Mouse (Mus musculus) left cerebral cortex, adult 8-10 months (tissue): Measurements from ENCODE around the gene Foxa2. TPM values are rescaled to one million over a fixed set of nuclear protein-coding genes. Genes with fewer than 3 reads are reported as not detected.

Experiments
- DNase-seq, 2 experiments: peaks; one replicate each; pipeline ENCODE4 v3.0.0; 2022; ENCODE audit warnings: low spot score in 2 of 2
- total RNA-seq, 4 experiments: library from RNA; stranded (reverse); gene quantifications; 2 replicates each; pipeline ENCODE4 v1.2.4; 2022

Gene Foxa2
- total RNA-seq, 4 experiments from 2014 or later, result not detected

DNA sequence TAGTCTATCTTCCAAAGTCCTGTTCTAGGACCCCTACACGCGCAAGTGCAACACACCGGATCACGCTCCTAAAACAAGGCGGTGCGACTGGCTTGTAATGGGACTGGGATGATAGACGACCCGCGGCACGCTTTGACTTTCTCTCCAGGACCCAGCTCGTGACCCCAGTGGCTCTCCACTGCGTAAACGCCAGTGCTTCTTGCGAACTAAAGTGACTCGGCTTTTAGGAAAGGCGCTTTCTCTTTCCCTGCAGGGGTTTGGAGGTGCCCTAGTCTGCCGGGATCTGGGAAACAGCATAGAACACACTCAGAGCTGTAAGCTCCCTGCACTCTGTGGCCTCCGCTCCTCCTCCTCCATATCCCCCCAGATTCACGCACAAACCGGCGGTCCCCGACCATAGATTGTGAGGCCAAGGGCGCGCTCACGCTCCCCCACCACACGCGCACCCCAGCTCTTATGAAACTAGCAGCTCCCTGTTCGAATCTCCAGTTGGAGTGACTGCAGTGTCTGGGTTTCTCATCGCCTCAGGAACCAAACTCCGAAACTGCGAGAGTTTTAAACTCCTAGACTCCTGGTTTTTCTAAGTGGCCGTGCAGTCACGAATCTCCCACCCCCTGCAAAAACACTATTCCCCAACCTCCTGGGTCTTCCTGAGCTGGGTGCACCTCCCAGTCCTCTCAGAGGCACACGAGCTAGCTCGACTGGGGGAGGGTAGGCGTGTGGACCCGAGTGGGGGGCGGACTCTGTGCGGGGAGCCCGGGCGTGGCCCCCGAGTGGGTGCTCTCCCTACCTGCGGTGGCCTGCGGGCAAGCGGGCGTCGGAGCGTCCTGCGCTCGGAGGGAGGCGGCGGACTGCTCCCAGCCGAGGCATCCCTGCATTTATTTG, 7.2 kb downstream of the Foxa2 start:
- DNase-seq, result no peak

DNA sequence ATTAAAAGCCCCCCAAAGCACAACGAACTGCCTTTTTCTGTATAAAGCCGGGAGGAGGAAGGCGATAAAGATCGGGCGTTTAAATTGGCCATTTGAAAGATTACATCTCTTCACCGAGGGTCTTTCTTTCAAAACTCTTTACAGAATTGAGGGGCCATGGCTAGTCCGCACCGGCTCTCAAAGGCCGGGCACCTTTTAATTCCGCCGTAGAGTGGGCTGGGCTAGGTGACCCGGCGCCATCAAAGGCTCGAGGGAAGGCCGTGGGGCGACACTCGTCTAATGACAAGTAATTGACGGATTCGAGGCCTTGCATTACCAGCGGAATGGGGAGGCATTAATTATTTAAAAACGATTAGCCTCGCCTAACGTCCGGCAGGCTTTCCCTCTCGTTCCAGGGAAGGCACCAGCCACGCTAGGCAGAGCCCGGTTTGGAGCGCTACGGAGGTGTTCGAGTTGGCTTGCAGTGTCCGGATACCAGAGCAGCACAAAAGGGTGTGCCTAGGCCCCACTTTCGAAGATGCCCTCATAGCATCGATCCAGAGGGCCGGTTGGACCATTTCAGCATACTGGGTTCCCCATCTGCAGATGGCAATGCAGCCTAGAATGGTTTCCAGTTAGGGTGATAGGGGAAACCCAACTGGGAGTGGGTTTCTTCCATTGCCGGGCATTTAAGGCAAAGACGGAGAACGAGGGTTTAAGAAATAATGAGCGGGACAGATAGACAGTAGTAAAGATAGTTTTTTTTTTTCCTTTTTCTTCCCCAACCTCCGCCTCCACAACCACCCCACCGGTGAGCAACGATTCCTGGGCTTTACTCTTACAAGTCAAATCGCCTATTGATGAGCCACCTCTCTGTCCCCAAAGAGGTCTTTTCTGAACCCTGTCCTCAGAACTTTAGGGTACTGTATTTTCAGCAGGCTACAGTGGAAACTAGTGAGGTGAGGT, 8.1 kb downstream of the Foxa2 start:
- no peak for DNase-seq

DNA sequence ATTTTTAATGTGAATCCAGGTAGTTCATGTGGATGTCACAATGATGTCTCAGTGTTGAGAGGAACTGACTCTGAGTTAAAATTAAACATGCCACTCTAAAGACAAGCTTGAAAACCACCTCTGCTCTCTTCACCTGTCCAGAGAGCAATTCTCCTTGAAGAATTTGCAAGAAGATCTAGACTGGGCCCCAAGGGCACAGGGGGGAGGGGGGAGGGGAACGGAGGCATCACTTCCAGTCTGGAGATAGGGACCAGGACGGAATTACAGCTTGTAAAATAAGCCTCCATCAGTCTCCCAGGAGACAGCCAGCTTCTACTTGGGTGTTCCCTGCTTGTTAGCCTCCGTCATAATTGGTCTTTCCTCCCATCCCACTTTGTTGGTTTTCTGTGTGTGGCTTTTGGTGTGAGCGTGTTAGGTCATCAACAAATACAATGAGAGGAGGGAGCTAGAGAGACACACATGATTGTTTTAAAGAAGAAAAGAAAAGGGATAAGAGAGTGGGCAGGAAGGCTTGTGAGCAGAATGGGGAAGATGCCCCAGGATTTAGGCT, 10.1 kb downstream of the Foxa2 start:
- no peak for DNase-seq

DNA sequence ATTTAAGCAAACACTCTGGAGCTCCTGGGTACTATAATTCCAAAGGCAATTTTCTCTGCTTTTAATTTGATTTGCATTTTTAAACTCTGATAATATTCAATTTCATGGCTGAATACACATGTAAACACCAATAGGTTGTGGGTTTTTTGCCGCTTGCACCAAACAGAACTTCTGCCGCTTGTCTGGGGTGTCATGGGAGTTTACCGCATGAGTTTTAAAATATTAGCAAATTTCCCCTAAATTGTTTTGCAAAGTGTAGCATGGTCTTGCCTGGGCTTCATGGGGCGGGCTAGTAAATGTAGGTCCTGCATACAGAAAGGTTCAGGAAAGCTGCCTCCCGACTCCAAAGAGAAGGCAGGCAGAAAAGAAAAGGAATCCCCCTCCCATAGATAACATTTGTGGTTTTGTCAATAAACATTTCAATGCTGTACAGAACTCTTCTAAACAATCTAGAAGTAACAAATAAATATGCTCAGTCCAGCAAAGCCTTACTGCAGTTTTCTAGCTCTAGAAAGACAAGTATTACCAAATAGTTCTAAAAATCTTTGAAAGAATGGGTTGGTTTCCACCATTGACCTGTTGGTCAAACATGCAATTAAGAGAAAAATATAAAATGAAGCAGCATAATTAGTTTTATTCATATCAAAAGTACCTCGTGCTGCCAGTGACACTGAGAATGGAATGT, 15.6 kb downstream of the Foxa2 start:
- no peak for DNase-seq

DNA sequence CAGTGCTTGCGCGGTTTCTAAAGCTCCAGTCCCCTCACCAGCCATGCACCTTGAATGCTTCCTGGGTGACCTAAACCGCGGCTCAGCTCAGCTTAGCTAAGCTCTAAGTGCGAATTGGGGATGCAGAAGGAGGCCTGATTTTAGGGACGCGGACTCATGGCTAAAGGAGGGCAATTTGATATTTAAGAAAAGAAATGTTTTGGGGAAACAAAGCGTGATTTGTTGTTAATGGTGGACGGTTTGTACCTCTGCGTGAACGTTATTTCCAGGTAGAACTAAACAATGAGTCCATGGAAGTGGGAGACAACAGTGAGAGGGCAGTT, 16.2 kb downstream of the Foxa2 start:
- DNase-seq, result no peak

DNA sequence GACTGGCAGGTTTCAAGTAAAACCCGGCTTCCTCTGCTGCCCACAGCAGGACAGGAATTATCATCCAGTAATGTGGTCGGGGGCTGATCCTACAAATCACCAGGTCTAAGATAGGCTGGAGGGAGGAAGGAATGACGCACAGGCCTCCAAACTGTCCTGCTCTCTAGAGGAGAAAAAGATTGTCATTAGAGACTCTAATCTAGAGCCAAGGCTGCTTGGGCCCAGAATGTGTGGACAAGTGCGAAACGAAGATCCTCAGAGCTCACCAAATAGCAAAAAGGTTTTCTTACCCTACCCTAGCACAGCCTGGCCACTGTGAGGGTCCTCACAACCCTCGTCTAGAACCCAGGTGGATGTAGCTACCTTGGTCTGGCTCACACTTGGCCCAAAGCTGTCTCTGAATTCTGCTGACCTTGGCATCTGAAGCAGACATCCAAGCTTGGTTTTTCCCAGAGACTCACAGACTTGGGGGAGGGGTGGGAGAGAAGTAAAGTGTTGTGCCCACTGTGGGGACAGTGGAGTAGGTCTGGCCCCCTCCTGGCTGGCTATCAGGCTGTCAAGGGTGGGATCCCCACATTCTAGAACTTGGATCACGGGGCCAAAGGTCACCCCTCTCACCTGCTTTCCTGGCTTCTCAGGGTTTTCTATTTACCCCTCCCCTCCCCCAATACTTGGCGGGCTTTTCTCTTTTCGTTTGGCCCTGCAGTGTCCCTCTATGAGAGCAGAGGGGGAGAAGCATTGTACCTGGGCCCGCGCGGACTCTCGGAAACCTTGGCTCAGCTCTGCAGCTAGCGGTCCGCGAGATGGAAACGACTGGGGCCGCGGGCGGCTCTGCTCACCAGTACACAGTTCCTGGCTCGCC, 16.8 kb downstream of the Foxa2 start:
- DNase-seq, result no peak

DNA sequence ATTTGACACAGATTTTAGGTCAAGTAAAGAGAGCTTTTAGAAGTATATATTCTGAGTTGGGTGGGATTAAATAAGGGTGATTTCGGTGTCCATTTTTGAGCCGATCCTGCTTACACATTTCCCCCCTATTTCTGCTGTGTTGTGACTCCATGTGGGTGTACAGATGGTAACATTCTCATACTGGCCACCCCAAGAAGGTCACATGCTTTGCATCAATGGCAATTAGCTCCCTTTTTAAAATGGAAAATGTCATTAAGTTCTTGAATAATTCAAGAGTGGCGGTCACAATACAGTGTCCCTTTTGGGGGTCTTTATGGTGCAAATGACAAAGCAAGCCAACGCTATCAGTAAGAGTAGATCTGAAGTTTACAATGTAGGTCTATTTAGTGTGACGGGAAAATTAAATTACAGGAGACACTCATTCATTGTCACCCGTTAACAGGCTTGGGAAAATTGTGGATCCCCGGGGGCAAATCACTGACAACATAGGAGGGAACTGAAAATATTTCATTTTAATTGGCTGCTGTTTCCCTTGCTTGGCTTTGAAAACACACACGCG, 17.6 kb downstream of the Foxa2 start:
- no peak for DNase-seq

DNA sequence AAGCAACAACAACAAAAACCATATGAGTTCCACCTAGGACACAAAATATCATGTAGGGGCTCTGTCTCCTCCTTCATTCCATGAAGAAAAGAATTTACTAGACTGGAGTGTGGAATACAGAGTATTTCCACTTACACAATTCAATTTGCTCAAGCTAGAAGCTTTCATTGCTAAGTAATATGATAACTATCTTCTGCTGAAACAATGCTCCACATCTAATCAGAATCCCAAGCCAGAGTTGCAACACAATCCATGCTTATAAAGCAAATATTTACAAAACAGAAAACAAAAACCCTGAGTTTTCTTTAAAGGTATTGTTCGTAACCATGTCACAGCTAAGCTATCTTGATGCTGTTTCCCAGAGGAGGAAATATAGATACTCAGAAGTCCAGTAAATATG, 20.4 kb downstream of the Foxa2 start:
- DNase-seq, result no peak

DNA sequence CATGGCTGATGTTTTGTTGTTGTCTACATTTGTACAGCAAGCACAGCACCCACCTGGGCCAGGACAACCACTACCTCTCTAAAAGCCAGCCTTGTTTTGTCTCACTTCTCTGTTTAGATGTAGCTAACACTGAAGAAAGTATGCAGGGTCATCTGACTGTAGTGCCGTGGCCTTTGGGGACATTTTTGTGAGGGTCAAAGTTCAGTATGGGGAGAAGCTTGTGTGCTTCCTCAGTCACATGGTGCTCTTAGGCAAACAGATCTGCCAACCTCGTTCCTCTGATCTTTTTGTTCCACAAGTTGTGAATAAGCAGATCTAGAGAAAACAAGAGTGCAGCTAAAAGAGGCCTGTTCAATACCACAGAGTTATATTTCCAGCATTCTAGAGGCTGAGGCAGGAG, 21.3 kb downstream of the Foxa2 start:
- DNase-seq, result no peak

DNA sequence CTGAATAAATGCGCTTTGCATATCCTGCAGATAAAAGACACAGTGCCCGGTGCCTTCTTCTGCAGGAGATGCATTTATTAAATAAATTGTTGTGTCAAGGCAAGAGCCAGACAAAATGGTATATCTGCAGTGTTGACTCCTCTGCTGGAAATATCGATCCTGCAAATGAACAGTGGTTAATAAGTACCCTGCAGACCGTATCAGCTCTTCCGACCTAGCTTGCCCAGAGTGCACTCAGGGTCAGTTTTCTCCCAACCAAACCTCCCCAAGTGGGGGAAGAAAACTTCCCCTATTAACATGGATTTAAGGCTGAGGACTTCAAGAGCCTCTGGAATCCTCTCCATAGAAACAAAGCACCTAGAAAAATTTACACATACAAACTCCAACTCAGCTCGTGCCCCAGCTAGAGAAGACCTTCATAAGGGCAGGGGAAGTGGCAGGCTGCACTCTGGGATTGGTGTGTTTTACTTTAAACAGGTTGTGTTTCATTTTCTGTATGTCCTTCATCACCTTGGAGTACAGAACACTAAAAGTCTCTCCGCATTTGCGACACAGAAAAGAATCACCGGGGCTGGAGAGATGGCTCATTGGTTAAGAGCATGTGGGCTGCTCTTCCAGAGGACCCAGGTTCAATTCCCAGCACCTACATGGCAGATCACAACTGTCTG, 22.4 kb downstream of the Foxa2 start:
- DNase-seq, result no peak

DNA sequence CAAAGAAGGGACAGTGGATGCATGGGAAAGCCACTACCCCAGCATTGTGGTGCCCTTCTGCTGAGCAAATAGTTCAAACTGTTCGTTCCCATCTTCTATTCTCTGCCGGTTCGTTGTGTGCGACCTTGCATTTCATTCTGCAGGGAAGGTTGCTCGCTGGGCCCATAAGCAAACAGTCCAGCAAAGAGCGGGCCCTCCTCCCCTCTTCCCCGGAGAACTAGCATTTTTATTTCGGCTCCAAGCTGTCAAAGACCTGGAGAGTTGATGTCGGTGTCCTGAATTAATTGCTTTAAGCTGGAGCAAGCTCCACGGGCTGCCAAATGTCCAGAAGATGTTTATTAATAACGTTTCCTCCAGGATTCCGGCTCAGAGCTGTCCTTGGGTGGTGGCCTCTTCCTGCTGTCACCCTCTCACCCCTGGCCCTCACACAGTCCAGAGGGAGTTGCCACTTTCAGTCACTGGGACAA, 23.4 kb downstream of the Foxa2 start:
- DNase-seq, result no peak

DNA sequence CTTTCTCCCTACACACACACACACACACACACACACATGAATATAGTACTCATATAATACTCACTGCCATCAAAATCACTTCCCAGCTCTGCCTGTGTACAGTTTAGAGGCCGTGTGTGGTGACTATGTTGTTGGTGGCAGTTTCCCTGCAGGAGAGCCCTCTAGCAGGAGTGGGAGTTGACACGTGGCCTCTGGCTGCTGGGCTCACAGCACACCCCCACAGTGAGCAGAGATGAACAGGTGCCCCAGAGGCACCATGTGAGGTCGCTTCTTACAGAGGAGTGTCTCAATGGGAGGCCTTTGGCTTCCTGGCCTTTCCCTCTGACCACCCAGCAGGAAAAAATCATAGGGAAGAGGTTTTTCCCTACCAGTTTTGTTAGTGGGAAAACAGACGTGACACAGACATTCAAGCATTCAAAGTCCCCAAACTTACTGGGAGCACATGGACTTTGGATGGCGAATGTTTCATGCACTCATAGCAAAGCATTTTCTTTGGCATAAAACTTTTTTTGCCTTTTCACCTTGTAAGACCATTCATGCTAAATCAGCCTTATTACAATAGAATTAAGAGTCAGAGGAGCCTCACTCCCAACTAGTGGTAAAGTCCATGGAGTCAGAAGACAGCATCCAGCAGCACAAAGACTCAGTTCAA, 24.7 kb downstream of the Foxa2 start:
- DNase-seq, result no peak

DNA sequence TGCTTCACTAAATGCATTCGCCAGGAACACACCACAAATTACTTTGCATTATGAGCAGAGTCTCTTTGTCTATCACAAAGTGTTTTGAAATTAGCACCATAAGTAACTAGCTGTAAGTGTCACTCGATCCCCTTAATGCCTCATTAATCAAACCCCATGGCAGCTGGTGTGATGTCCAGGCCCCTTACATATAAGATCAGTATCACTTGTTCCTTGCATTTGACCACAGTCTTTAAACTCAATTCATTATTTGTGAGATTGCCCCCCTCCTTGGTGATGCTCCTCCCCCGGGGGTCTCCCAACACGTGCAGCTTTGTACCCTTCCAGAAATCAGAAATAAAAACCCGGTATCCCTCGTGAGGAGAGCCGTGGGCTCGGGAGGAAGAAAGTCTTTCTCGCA, 25.8 kb downstream of the Foxa2 start:
- DNase-seq, result no peak

DNA sequence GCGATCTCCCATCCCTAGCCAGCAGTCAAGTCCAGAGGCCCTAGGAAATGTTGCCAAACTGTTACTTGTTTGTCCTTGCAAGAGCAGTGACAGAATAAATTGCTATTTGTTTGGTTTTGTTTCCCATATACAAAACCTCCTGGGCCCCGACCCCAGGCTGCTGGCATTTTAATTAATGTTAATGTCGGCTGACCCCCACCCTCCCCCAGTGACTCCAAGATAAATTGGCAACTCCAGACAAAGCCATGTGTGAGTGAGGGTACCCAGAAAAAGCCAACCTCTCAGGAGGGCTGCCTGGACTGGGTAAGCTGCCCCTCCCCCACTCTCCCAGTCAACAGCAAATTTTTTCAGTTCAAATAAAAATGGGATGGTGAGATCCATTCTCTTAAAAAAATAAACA, 26.6 kb downstream of the Foxa2 start:
- DNase-seq, result no peak

DNA sequence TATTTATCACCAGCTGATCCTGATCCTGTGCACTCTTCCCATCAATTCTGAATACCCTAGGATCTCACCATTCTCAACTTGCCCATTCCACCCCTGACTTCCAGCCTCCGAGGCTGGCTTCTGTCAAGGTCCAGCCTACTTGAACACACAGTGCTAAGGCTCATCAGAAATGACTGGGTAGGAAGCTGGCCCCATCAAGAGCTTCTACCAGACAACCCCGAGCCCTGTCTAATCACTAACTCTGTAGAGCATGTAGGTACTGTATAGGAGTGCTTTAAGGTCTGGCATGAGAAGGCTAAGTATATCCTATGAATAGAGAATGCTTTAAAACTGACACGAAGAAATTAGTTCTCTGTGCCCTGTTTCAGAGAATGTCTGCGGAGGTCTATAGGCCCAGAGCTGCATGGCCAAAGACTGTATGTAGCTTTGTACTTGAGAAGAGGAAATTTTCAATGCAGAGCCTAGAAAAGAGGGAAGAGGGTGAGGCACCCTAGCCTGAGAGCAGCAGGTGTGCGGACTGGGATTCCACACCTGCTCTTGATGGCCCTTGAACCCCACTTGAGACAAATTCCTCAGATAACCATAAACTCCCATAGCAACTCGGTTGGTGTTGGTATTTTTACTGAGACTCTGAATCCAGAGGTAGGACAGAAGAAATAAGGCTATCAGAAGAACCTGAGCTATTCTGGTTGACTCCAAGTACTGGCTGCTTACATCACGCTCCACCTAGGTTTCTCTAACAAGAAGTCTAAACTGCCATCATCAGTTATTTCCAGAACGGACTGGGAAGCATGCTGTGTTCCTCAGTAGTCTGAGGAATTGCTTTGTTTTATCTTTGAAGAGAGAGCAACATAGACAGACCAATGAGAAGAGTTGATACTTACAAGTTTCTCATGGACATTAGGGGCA, 28.7 kb downstream of the Foxa2 start:
- no peak for DNase-seq

DNA sequence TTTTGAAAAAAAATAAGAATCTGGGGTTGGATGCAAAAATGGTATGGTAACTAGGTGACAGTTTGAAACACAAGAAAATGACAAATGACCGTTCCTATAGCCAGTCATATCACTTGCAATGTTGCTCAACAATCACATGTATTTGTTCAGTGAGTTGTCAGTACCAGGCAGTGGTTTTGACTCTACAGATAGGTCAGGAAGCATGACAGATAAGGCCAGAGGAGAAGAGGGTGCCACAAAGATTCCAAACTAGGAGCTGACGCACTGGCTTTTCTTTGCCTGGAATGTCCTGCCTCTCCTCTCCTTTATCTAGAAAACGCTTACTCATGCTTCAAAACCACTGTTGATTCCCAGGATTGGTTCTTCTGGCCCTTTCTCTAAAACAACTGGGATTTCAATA, 33.4 kb downstream of the Foxa2 start:
- no peak for DNase-seq

DNA sequence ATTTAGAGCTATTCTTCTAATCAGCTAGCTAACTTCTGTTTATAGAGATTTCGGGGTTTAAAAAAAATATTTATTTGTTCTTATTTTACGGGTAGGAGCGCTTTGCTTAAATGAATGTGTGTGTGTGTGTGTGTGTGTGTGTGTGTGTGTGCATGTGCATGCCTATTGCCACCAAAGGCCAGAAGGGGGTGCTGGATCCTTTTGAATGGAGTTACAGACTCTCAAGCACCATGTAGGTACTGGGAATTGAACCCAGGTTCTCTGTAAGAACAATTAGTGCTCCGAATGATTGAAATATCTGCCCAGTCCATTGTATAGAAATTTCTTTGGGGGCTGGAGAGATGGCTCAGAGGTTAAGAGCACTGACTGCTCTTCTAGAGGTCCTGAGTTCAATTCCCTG, 37.7 kb downstream of the Foxa2 start:
- no peak for DNase-seq
